Mouse (Mus musculus) activated CD4-positive, CD25-positive, alpha-beta regulatory T cell, adult 4 months (primary cell): ENCODE data around the gene Dad1. TPM values are rescaled to one million over a fixed set of nuclear protein-coding genes. Genes with fewer than 3 reads are reported as not detected.

Experiments used
- ATAC-seq: one replicate; pipeline ENCODE4 v1.8.0; 2017
- polyA plus RNA-seq, 2 experiments: library from polyadenylated mRNA; unstranded; fragments of 100-300 nt; shearing (Covaris generic); gene quantifications; one replicate each; pipeline ENCODE4 v1.2.1; 2017

The Dad1 gene
- polyA plus RNA-seq = 100 to 1,000 TPM; 424 to 425 TPM

GRCm38 (mm10) chr14:54253741-54254291 lies at the start of gene Dad1, which contains the start of gene Abhd4:
Gene Dad1 (minus strand): TSS chr14:54254104.
Gene Abhd4 (plus strand): TSS chr14:54254188.
- ATAC-seq = peak; percentile 99

- no peak for ATAC-seq
Observed at GRCm38 (mm10) chr14:54300676-54301075, 46.8 kb upstream of the Dad1 start.

- ATAC-seq = no peak
Observed at GRCm38 (mm10) chr14:54300136-54300535, 46.2 kb upstream of the Dad1 start.

GRCm38 (mm10) chr14:54284839-54285238 lies 30.9 kb upstream of the Dad1 start, which contains the start of gene Olfr49:
Gene Olfr49 (minus strand): TSS chr14:54284939.
- no peak for ATAC-seq

GRCm38 (mm10) chr14:54276446-54276845 lies 22.5 kb upstream of the Dad1 start:
- no peak for ATAC-seq

GRCm38 (mm10) chr14:54272696-54273095 lies 18.8 kb upstream of the Dad1 start:
- ATAC-seq = no peak

GRCm38 (mm10) chr14:54271976-54272606 lies 18.2 kb upstream of the Dad1 start:
- ATAC-seq = no peak

GRCm38 (mm10) chr14:54270413-54270812 lies 16.5 kb upstream of the Dad1 start:
- no peak for ATAC-seq

GRCm38 (mm10) chr14:54269566-54269965 lies 15.7 kb upstream of the Dad1 start:
- no peak for ATAC-seq

GRCm38 (mm10) chr14:54267966-54268365 lies 14.1 kb upstream of the Dad1 start:
- ATAC-seq = no peak

GRCm38 (mm10) chr14:54265951-54266350 lies 12.0 kb upstream of the Dad1 start:
- ATAC-seq = no peak

GRCm38 (mm10) chr14:54265093-54265492 lies 11.2 kb upstream of the Dad1 start:
- no peak for ATAC-seq

- no peak for ATAC-seq
Observed at GRCm38 (mm10) chr14:54264231-54264630, 10.3 kb upstream of the Dad1 start.

GRCm38 (mm10) chr14:54263099-54263498 lies 9.2 kb upstream of the Dad1 start:
- ATAC-seq = no peak

GRCm38 (mm10) chr14:54262622-54263021 lies 8.7 kb upstream of the Dad1 start:
- no peak for ATAC-seq

GRCm38 (mm10) chr14:54261386-54261785 lies 7.5 kb upstream of the Dad1 start:
- ATAC-seq = no peak

- no peak for ATAC-seq
Observed at GRCm38 (mm10) chr14:54260196-54260595, 6.3 kb upstream of the Dad1 start.

- no peak for ATAC-seq
Observed at GRCm38 (mm10) chr14:54259722-54260085, 5.8 kb upstream of the Dad1 start.

GRCm38 (mm10) chr14:54259003-54259721 lies 5.3 kb upstream of the Dad1 start:
- peak; percentile 69 for ATAC-seq

- no peak for ATAC-seq
Observed at GRCm38 (mm10) chr14:54258131-54258670, 4.3 kb upstream of the Dad1 start.

GRCm38 (mm10) chr14:54254670-54255202 lies 832 bp upstream of the Dad1 start:
- no peak for ATAC-seq

- ATAC-seq = no peak
Observed at GRCm38 (mm10) chr14:54250122-54250521, 3.8 kb downstream of the Dad1 start.

- no peak for ATAC-seq
Observed at GRCm38 (mm10) chr14:54249326-54249725, 4.6 kb downstream of the Dad1 start.
